In the genomic region with DNA sequence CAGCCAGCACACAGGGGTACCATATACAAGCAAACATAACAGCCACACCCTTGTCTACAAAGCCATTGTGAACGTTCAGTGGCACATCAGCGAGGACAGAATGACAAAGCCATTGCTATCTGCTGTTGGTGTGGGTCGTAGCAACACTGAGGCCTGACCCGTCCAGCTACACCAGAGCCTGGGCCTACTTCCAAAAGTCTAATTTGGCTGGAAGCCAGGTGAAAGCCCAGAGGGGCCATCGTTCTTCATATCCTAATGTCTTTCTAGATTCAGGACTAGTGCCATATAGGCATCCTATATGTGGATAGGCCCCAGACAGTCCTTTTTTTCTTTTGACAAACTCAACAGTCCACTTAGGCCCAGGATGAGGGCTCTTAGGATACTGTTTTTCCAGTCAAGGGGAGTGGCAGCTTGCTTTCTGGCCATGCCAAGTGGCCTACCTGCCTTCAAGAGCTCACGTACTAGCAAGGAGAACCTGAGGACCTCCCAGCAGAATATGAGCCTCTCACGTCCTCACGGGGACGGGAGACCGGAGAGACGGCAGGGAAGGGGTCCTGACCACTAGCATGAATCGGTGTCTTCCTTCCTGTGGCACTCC, we compare ENCODE assay signal across 18 mouse cellular contexts.
DNase-seq lines count a peak whose midpoint lies in the region; ATAC-seq and TF ChIP-seq lines count a peak whose summit lies in the region.
"Had no signal": no experiment of that assay in that cellular context is flagged by ENCODE, and none has a peak within 500 bp of the region (broad histone marks: within the 10 kb centered on the region; RNA-seq: fewer than 3 reads in every experiment).

No protein-coding gene starts in this region.

- TF ChIP-seq EP300 in heart, adult 2 months (IDR thresholded peaks at IDR 0.05; ENCODE audit: insufficient read depth, low read depth, low read length), result no peak
- TF ChIP-seq EP300 in lung, postnatal 0 days (IDR thresholded peaks at IDR 0.05), result peak; percentile 34; the same call in 1 of the 2 replicates

- H3K9me3 ChIP-seq in lung, postnatal 0 days (ENCODE audit: low read length), result no peaks in the 10 kb centered on the region
- H3K9me3 ChIP-seq: forebrain, embryonic 13.5 days; heart, embryonic 12.5 days; hindbrain, embryonic 10.5 days; limb, embryonic 13.5 days; stomach, embryonic 15.5 days had no signal

- no peaks in the 10 kb centered on the region for H3K4me1 ChIP-seq in heart, adult 2 months (ENCODE audit: control insufficient read depth, insufficient read depth, low read length)
- peaks cover 5% of the 10 kb centered on the region for H3K4me1 ChIP-seq in lung, postnatal 0 days (ENCODE audit: insufficient read depth, low read depth, low read length)
- H3K4me1 ChIP-seq: heart, embryonic 12.5 days; stomach, embryonic 15.5 days had no signal

- no peak for TF ChIP-seq CTCF in heart, adult 2 months (IDR thresholded peaks at IDR 0.05)
- no peak for TF ChIP-seq CTCF in lung, postnatal 0 days (IDR thresholded peaks at IDR 0.05)

- no peaks in the 10 kb centered on the region for H3K36me3 ChIP-seq in heart, adult 2 months (ENCODE audit: control insufficient read depth, insufficient read depth, low read length)
- H3K36me3 ChIP-seq in lung, postnatal 0 days (ENCODE audit: insufficient read depth, low read length), result no peaks in the 10 kb centered on the region
- H3K36me3 ChIP-seq: G1E; heart, embryonic 12.5 days; hindbrain, embryonic 10.5 days; limb, embryonic 13.5 days; stomach, embryonic 15.5 days had no signal

- H3K27me3 ChIP-seq in heart, adult 2 months (ENCODE audit: control insufficient read depth, insufficient read depth, low read length), result no peaks in the 10 kb centered on the region
- no peaks in the 10 kb centered on the region for H3K27me3 ChIP-seq in lung, postnatal 0 days (replicated peaks; ENCODE audit: insufficient read depth, low read length)
- H3K27me3 ChIP-seq: heart, embryonic 12.5 days; limb, embryonic 13.5 days; stomach, embryonic 15.5 days had no signal

- ATAC-seq in lung, postnatal 0 days, result peak; percentile 89
- ATAC-seq: CD4-positive, CD25-positive, alpha-beta regulatory T cell, adult 4 months; forebrain, embryonic 13.5 days; midbrain, embryonic 16.5 days had no signal

- H3K27ac ChIP-seq in heart, adult 2 months, result no peak overlapping the region
- no peak overlapping the region for H3K27ac ChIP-seq in lung, postnatal 0 days (ENCODE audit: low read length)
- H3K27ac ChIP-seq: forebrain, embryonic 13.5 days; hindbrain, embryonic 10.5 days; limb, embryonic 13.5 days; liver, embryonic 14.5 days; stomach, embryonic 15.5 days had no signal

- intact Hi-C loops in heart, postnatal 14 days (cut with DNase I), result no loop called here
- intact Hi-C loops in heart, adult 2 months (cut with DNase I), result no loop called here

- WGBS in heart, adult 2 months, result 56% methylated on average over 12 of the region's 12 CpGs
- 37% methylated on average over 12 of the region's 12 CpGs for WGBS in lung, postnatal 0 days

- DNase-seq in heart, postnatal 14 days, result peak; percentile 4 to 25
- DNase-seq in heart, adult 2 months, result no peak
- peak; percentile 18 for DNase-seq in ovary, postnatal 14 days (ENCODE audit: low spot score)
- no peak for DNase-seq in ovary, adult 18-20 months (ENCODE audit: low spot score)
- peak; percentile 81 for DNase-seq in lung, postnatal 0 days (ENCODE audit: low spot score)
- DNase-seq in gastrocnemius, adult 18-20 months (ENCODE audit: low spot score), result no peak
- no peak for DNase-seq in gastrocnemius, adult 8-10 months (ENCODE audit: low spot score in 2 of 2)
- DNase-seq: layer of hippocampus, adult 9-11 months; thymus, adult 2 months had no signal

- H3K9ac ChIP-seq in heart, adult 2 months (ENCODE audit: low read depth, low read length), result no peak overlapping the region
- no peak overlapping the region for H3K9ac ChIP-seq in lung, postnatal 0 days (replicated peaks; ENCODE audit: low read depth)
- H3K9ac ChIP-seq: forebrain, embryonic 13.5 days; heart, embryonic 12.5 days; limb, embryonic 13.5 days; liver, embryonic 14.5 days; stomach, embryonic 15.5 days had no signal

- TF ChIP-seq POLR2A in heart, adult 2 months (IDR thresholded peaks at IDR 0.05; ENCODE audit: insufficient read depth, low read depth, low read length), result no peak

- no peaks in the 10 kb centered on the region for H3K79me2 ChIP-seq in heart, adult 2 months (replicated peaks; ENCODE audit: control insufficient read depth, insufficient read depth, low read length)

- H3K4me2 ChIP-seq in lung, postnatal 0 days (replicated peaks; ENCODE audit: low read depth, low read length), result no peak overlapping the region; the same call in 1 of the 2 replicates
- H3K4me2 ChIP-seq: forebrain, embryonic 13.5 days; heart, embryonic 12.5 days; limb, embryonic 13.5 days; stomach, embryonic 15.5 days had no signal

- no peak overlapping the region for H3K4me3 ChIP-seq in heart, adult 2 months
- H3K4me3 ChIP-seq in lung, postnatal 0 days (ENCODE audit: low read depth, low read length), result no peak overlapping the region
- H3K4me3 ChIP-seq: forebrain, embryonic 13.5 days; heart, embryonic 12.5 days; hindbrain, embryonic 10.5 days; limb, embryonic 13.5 days; stomach, embryonic 15.5 days had no signal

Comparison
In these comparisons a context has a peak if more than half of its experiments do, and no peak if none do; other contexts are left out.
1. DNase-seq: peak in heart, postnatal 14 days (2 of 2), ovary, postnatal 14 days (single experiment) and lung, postnatal 0 days (single experiment); none in heart, adult 2 months (0 of 2), ovary, adult 18-20 months (single experiment), gastrocnemius, adult 18-20 months (single experiment) and gastrocnemius, adult 8-10 months (0 of 2).